Mouse (Mus musculus) cerebral cortex, adult 2 months (tissue): ENCODE measurements around the gene 1700020A23Rik.

Experiments used
- WGBS: fragments of 180-500 bp; shearing (Covaris S2); methylation state at CpG from one replicate; pipeline ENCODE4 v1.1.7; 2018; 5-methylcytosine and 5-hydroxymethylcytosine counted together

Gene 1700020A23Rik

DNA sequence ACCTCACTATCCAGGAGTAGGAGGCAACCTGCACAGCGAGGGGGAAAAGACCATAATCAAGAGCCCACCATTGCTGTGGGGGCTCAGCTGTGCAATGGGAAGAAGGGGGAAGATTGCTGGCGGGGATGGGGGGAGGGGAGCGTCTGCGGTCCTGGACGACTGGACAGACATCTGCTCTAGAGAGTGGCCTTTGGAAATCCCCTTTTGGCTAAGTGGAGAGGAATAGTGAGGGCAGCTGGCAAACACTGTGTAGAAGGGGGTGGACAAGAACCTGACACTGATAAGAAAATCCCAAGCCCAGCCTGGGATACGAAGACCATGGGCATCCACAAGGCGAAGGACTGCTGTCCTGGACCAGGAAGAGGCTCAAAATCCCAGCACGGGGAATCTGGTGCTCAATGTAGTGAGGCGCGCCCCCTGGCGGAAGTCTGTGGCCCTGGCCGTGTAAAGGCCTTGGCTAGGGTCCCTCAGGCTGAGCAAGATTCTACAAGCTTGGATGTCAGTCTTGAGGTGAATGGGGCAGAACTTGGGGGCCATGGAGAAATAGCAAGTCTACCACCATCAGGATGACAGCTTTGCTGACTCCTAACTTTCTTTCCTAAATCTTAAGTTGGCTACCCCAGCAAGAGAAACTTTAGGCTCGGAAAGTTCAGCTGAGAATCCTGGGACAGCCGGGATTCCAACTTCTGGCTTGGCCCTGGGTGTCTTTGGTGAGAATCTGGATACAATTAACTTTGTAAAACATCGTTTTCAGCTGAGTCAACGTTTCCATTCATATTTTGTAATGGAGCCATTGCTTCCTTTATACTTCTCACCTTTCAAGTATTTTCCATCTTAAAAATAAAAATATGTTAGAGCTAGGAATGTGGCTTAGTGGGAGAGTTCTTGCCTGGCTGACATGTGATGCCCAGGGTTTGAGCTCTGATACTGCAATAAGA is 6.8 kb downstream of the 1700020A23Rik start:
- whole genome bisulfite sequencing, result 40% methylated on average over 16 of the region's 16 CpGs

GRCm38 (mm10) chr2:130412775-130413174 is 7.7 kb downstream of the 1700020A23Rik start:
- 78% methylated on average over 3 of the region's 3 CpGs for WGBS

DNA sequence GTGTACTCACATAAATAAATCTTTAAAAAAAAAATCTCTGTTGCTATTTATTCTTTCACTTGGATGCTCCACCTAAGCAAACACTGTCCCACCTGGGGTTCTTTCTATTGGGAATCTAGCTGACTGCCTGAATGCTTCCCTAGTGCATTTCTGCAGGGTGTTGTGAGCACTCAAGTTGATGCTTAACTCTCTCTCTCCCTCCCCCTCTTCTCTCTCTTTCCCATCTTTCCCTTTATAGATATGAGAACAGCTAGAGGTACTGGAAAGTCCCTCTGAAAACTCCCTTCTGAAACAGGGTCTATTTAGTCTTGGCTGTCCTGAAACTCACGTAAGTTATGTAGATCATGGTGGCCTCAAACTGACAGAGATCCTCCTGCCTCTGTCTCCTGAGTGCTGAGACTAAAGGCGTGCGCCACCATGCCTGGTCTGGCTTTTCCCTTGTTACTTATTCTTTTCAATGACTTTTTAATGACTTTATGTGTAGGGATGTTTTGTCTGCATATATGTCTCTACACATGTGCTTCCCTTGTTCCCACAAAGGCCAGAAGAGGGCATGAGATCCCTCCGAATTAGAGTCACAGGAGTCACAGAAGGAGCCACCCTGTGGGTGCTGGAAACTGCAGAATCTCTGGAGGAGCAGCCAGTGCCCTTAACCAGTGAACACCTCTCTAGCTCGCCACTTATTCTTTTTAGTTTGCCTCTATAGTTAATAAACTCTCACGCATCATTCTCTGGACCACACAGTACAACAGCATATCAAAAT is 9.2 kb downstream of the 1700020A23Rik start:
- 80% methylated on average over 6 of the region's 6 CpGs for WGBS

- WGBS, result 96% methylated on average over 26 of the region's 26 CpGs
Measured at GRCm38 (mm10) chr2:130421781-130422620, 16.9 kb downstream of the 1700020A23Rik start.

- WGBS, result 11% methylated on average over 49 of the region's 49 CpGs
Measured at GRCm38 (mm10) chr2:130423397-130424125, 18.5 kb downstream of the 1700020A23Rik start.

GRCm38 (mm10) chr2:130424126-130424853 is 19.2 kb downstream of the 1700020A23Rik start, which contains the start of the genes Vps16 and Pced1a:
TSS of gene Vps16 (plus strand) at chr2:130424339.
TSS of gene Pced1a (minus strand) at chr2:130424701.
- WGBS, result under 1% methylated on average over 58 of the region's 58 CpGs

DNA sequence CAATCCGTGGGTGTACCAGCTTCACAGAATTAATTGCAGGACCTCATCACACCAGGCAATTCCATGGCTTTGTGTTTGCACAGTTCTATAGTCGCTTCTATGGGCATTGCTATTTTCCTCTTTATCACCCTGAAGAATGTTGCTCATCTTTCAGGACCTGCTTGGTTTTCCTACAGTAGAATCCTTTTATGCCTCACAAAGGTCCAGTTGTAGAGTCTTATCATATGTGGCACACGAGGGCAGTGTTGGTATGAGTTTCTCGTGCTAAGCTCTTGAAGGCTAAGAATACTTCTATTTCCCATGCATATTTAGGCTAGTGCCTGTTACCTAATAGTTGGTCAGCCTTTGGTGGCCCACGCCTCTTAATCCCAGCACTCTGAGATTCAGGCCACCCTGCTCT is 20.1 kb downstream of the 1700020A23Rik start:
- WGBS, result 14% methylated on average over 5 of the region's 5 CpGs

DNA sequence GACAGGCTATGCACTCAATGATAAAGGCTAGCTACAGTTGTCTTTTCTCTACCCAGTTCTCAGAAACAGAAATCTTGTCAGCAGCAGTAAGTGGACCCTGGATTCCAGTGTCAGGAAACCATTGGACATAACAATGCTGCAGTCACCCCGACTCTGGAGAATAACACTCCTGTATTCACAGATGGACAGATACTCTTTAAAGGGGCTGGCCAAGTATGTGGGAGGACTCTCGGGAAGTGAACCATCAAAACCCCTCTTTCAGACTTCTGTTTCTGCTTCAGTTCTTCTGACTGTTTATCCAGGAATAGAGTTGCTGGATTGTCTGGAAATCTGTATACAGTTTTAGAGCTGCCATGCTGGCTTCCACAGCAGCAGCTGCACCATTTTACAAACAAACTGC is 24.8 kb downstream of the 1700020A23Rik start:
- 31% methylated on average over 2 of the region's 2 CpGs for WGBS

DNA sequence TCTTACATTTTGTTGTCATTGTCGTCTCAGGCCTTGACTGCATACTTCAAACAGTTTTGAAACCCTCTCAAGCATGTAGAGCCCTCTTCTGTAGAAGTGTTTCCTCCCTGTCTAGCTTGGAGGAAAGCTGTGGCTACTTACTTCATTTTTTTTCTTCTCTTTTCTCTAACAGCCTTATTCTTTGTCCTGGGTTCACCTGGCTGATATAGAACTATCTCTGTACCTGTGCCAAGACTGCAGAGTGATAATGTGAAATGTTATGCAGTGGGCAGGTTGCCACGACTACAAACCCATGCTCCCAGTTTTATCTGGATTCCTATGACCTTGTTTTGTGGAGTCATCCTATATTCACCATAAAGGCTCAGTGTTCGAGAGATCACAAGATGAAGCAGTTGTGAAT is 25.4 kb downstream of the 1700020A23Rik start:
- WGBS, result 65% methylated on average over 3 of the region's 3 CpGs

- WGBS, result 65% methylated on average over 3 of the region's 3 CpGs
Measured at GRCm38 (mm10) chr2:130432157-130432556, 27.1 kb downstream of the 1700020A23Rik start.

GRCm38 (mm10) chr2:130433152-130433551 is 28.1 kb downstream of the 1700020A23Rik start:
- 14% methylated on average over 4 of the region's 4 CpGs for WGBS

- WGBS, result 100% methylated on average over 1 of the region's 1 CpGs
Measured at GRCm38 (mm10) chr2:130436769-130437168, 31.7 kb downstream of the 1700020A23Rik start.

GRCm38 (mm10) chr2:130438861-130439260 is 33.8 kb downstream of the 1700020A23Rik start:
- 72% methylated on average over 3 of the region's 3 CpGs for WGBS

GRCm38 (mm10) chr2:130439840-130440480 is 34.9 kb downstream of the 1700020A23Rik start:
- WGBS, result 91% methylated on average over 4 of the region's 4 CpGs

DNA sequence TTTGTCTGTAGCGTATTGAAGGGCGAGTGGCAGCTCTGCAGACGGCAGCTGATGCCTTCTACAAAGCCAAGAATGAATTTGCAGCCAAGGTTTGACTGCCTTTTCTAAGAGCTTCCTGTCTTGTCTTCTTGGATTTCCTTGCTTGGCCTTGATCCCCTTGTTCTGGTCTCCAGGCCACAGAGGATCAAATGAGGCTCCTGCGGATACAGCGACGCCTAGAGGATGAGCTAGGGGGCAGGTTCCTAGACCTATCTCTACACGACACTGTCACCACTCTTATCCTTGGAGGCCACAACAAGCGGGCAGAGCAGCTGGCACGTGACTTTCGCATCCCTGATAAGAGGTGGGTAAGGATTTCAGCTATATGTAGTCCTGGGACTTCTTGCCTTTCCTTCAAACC is 37.1 kb downstream of the 1700020A23Rik start:
- WGBS, result 79% methylated on average over 10 of the region's 10 CpGs

- WGBS, result 13% methylated on average over 17 of the region's 17 CpGs
Measured at GRCm38 (mm10) chr2:130449021-130449793, 44.1 kb downstream of the 1700020A23Rik start.

DNA sequence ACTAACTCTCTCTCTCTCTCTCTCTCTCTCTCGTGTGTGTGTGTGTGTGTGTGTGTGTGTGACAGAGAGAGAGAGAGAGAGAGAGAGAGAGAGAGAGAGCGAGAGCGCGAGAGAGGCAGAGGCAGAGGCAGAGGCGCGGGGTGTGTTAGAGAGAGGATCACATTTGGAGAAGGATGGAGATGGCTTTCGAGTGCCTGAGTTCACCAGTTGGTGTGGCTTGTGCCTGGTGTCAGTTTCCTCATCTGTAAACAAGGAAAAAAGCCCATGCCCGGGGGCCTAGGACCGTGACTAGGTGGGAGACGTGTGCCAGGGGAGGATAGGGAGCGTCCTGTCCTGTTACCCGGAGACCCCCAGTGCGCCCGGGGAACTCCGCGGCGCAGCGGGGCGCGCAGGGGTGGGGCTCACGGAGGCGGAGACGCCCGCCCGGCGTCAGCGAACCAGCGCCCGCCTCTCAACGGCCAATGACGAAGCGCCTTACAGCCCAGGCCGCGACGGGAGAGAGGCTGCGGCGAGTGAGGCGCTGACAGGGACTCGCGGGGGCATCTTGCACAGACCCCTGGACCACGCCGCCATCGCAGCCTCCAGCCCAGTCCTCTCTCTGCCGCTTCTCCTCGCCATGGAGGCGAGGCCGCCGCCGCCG is 44.9 kb downstream of the 1700020A23Rik start, which contains the start of gene Ptpra:
Gene Ptpra, plus strand, starts transcription at position 485 of the 640 bp plus-strand sequence.
- WGBS, result under 1% methylated on average over 50 of the region's 50 CpGs

- WGBS, result under 1% methylated on average over 47 of the region's 47 CpGs
Measured at GRCm38 (mm10) chr2:130450434-130450796, 45.4 kb downstream of the 1700020A23Rik start.
